Mouse (Mus musculus) E14TG2a.4 (cell line): ENCODE data around the gene Plpp1.

Experiments
- H3K27me3 ChIP-seq: 2 replicates; pipeline ENCODE4 v1.6.1; 2014; ENCODE audit warnings: low read length, control low read depth; ENCODE audit not compliant: insufficient read depth
- H3K36me3 ChIP-seq: 2 replicates; pipeline ENCODE4 v1.6.1; 2014; ENCODE audit warnings: low read length, control low read depth; ENCODE audit not compliant: insufficient read depth
- H3K4me1 ChIP-seq: replicated peaks from 2 replicates; pipeline ENCODE4 v1.6.1; 2014; ENCODE audit warnings: low read depth, low read length, control low read depth
- H3K4me3 ChIP-seq: replicated peaks from 2 replicates; pipeline ENCODE4 v1.5.1; 2014; ENCODE audit warnings: mild to moderate bottlenecking, low read length
- H3K9me3 ChIP-seq: 2 replicates; pipeline ENCODE4 v1.6.1; 2014; ENCODE audit warnings: low read length, control low read depth
- CTCF ChIP-seq: conservative IDR thresholded peaks from 2 replicates; pipeline ENCODE4 v1.5.1; 2014; ENCODE audit warnings: low read length
- NANOG ChIP-seq: IDR thresholded peaks from 2 replicates; pipeline ENCODE4 v1.6.1; 2014; ENCODE audit warnings: borderline replicate concordance, low read length, mixed read lengths
- POU5F1 ChIP-seq: IDR thresholded peaks from 2 replicates; pipeline ENCODE4 v1.6.1; 2014; ENCODE audit warnings: low read length, borderline replicate concordance

The Plpp1 gene

DNA sequence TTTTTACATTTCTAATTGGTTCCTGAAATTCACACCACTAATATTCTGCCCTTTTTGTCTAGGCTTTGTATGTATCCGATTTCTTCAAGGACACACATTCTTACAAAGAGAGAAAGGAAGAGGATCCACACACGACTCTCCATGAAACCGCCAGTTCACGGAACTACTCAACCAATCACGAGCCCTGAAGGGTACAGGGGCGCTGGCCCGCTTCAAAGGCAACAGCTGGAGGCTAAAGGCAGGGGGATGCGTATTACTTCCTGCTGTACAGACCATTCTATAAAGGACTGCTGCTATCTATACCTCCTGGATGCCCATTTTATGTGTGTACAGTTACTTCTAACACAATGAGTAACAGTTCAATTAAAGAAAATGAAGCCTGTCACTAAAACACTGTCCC lies 66.8 kb downstream of the Plpp1 start:
- no peaks in the 10 kb centered on the region for H3K27me3 ChIP-seq
- H3K36me3 ChIP-seq, result peaks cover 98% of the 10 kb centered on the region
- no peaks in the 10 kb centered on the region for H3K9me3 ChIP-seq
- peaks cover 23% of the 10 kb centered on the region for H3K4me1 ChIP-seq
- TF ChIP-seq POU5F1 (no peak), NANOG (no peak), CTCF (no peak)
- no peak overlapping the region for H3K4me3 ChIP-seq

DNA sequence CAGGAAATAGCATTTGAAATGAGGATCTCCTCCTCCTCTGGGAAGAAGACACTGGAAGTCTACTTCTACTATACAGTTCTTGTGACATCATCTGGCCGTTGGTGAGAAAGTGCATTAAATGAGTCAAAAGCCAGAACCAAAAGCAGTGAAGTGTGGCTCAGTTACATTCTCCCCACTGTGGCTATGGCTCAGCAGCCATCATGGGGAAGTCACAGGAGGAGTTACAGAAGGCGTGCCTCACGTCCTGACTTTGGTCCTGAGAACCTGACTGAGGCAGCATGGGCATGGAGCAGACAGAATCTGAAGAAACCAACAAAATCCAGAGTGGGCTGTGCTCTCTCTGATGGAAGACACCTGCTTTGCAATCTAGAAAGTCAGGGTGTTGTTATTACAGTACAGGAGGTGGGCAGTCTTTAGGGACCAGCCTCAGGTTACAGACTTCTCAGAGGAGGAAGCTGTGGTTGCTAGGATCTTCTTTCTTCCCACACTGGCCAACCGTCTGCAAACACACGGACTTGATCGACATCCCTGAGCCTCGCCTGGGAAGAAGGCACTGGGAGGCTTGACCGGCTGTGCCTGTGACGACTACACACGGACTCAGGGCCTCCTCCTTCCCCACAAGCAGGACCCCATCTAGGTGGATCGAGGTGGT lies 69.6 kb downstream of the Plpp1 start:
- H3K4me1 ChIP-seq, result peaks cover 22% of the 10 kb centered on the region
- H3K36me3 ChIP-seq, result peaks cover 98% of the 10 kb centered on the region
- H3K27me3 ChIP-seq, result no peaks in the 10 kb centered on the region
- no peak for TF ChIP-seq POU5F1
- TF ChIP-seq NANOG, result no peak
- TF ChIP-seq CTCF, result no peak
- no peaks in the 10 kb centered on the region for H3K9me3 ChIP-seq
- H3K4me3 ChIP-seq, result no peak overlapping the region

DNA sequence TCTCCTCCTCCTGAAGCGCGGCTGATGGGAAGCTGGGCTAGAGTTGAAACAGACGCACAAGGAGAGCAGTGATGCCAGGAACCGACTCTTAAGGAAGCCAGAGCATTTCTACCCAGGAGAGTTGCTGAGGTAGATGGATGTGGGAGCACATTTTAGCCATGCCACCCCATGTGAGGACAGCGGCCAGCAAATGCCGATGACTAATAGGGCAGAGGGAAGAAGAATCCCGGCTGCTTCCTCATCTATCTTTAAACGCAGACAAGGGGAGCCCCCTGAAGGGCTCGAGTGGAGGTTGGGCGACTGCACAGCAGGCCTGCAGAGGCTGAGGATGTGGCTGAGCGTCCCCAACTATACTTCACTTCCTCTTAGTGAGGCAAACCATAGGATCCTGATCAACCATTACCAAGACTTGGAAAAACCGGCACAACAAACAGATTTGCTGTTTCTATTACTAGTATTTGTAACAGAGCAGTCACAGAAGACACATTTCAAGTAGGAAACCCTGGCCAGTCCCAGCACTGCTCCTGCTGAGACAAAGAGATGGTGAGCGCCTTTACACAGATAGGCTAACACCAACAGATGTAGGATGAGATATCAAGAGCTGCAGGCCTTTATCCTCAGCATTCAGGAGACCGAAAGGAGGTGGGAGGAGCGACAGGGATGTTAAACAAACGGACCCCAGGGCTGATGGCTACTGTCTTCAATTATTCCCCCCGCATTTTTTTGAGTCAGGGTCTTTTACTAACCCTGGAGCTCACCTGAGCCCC lies 71.1 kb downstream of the Plpp1 start:
- H3K36me3 ChIP-seq, result peaks cover 96% of the 10 kb centered on the region
- TF ChIP-seq POU5F1 (no peak), CTCF (no peak), NANOG (no peak)
- no peaks in the 10 kb centered on the region for H3K27me3 ChIP-seq
- no peaks in the 10 kb centered on the region for H3K9me3 ChIP-seq
- H3K4me3 ChIP-seq, result no peak overlapping the region
- peaks cover 8% of the 10 kb centered on the region for H3K4me1 ChIP-seq

DNA sequence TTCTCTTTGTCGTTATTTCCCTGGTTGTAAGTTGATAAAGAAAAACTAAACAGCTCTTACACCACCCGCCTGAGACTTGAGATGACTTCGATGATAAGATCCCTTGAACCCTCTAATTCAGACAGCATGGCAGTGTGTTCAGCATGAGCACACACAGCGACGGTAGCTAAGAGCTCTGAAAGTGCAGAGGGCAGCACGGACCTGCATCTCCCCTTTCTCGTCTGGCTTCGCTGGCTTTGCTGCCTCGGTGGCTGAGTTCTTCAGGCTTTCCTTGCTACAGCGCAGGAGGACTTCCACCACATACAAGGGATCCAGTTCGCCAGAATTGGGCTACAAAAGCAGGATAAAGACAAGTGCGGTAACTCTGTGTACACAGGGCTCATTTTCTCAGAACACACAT lies 86.6 kb downstream of the Plpp1 start:
- H3K36me3 ChIP-seq, result peaks cover 90% of the 10 kb centered on the region
- H3K4me1 ChIP-seq, result no peaks in the 10 kb centered on the region
- no peak overlapping the region for H3K4me3 ChIP-seq
- no peaks in the 10 kb centered on the region for H3K9me3 ChIP-seq
- no peak for TF ChIP-seq CTCF
- no peak for TF ChIP-seq POU5F1
- TF ChIP-seq NANOG, result no peak
- no peaks in the 10 kb centered on the region for H3K27me3 ChIP-seq

DNA sequence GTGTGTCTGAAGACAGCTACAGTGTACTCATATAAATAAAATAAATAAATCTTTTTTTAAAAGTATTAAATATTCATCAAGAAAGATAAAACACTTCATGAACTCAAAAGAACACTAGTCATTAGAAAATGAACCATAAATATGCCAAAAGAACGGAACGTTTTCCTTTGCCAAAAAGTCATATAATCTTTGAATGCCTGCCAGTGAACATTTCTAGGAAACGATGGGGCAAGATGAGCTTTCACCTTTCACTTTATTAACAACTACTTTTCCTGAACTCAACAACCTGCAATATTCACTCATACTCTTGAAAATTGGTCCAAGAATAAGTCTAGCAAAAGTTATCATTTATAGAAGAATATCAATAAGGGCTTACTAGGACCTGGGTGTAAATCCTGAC lies 101.6 kb downstream of the Plpp1 start:
- no peaks in the 10 kb centered on the region for H3K27me3 ChIP-seq
- H3K4me3 ChIP-seq, result no peak overlapping the region
- TF ChIP-seq CTCF, result no peak
- no peak for TF ChIP-seq NANOG
- no peak for TF ChIP-seq POU5F1
- peaks cover 93% of the 10 kb centered on the region for H3K36me3 ChIP-seq
- no peaks in the 10 kb centered on the region for H3K4me1 ChIP-seq
- no peaks in the 10 kb centered on the region for H3K9me3 ChIP-seq

DNA sequence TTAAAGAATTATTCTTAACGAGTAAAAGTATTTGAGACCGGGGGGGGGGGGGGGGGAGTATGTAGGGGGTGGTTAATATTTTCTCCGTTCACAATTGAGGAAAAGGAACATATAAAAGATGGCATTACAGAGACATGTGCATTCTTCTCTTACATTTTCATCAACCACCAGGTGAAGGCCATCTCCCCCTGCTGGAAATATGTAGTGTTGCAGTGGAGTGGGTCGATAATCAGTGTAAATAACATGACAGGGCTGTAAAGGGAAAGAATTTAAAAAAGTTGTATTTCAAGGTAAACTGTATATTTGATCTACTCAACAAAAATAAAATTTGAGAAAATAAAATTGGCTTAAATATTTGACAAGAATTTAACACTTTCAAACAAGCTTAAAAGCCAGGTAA lies 109.1 kb downstream of the Plpp1 start:
- TF ChIP-seq POU5F1 (no peak), CTCF (peak; percentile 77)
- Histone ChIP-seq H3K4me3 (no peak overlapping the region), H3K4me1 (no peaks in the 10 kb centered on the region), H3K36me3 (peaks cover 87% of the 10 kb centered on the region), H3K27me3 (no peaks in the 10 kb centered on the region), H3K9me3 (no peaks in the 10 kb centered on the region)

DNA sequence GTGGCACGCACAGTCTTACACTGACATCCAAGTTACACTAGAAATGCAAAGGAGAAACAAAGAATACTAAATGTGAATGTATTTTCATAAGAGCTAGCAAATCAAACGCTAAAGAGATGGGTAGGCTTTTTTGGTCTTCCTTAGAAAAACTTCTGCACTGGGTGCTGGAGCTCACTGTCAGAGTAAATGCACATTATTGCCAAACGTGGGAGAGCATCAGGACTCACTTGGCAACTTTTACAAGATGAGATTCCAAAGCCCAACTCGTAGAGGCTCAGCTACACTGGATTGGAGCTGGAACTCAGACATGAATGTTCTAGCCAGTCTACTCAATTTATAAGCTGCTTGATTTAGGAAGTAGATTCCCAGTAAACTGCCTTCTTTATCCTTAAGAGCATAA lies 109.8 kb downstream of the Plpp1 start:
- Histone ChIP-seq H3K4me1 (no peaks in the 10 kb centered on the region), H3K4me3 (no peak overlapping the region), H3K27me3 (no peaks in the 10 kb centered on the region), H3K36me3 (peaks cover 85% of the 10 kb centered on the region), H3K9me3 (no peaks in the 10 kb centered on the region)
- TF ChIP-seq CTCF (no peak), NANOG (no peak), POU5F1 (no peak)
